In the genomic region with DNA sequence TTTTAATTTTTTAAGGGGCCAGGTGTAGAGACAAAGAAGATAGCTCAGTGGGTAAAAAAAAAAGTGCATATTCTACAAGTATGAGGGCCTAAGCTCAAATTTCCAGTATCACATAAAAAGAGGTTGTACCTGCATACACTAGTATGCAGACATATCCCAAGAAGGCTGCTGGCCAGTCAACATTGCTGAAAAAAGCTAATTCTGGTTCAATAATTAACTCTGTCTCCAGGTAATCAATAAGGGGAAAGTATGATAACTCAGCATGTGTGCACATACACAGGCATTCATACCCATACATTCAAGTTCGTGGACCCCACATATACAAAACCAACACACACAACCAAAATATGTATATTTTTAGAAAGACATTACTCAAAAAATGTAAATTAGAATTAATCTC, we compare ENCODE assay signal across 35 mouse cellular contexts.
"Had no signal": no experiment of that assay in that cellular context is flagged by ENCODE, and none has a peak within 500 bp of the region (broad histone marks: within the 10 kb centered on the region; RNA-seq: fewer than 3 reads in every experiment).

No protein-coding gene starts in this region.

- H3K9ac ChIP-seq: heart, embryonic 12.5 days; heart, embryonic 13.5 days; heart, embryonic 15.5 days; hindbrain, embryonic 12.5 days; hindbrain, embryonic 13.5 days; hindbrain, embryonic 14.5 days; hindbrain, embryonic 15.5 days; intestine, embryonic 15.5 days; kidney, embryonic 15.5 days had no signal

- H3K27me3 ChIP-seq: heart, embryonic 12.5 days; heart, embryonic 13.5 days; heart, embryonic 15.5 days; hindbrain, embryonic 12.5 days; hindbrain, embryonic 13.5 days; hindbrain, embryonic 15.5 days; intestine, embryonic 15.5 days; kidney, embryonic 15.5 days had no signal

- H3K9me3 ChIP-seq: heart, embryonic 10.5 days; heart, embryonic 12.5 days; heart, embryonic 13.5 days; heart, embryonic 15.5 days; hindbrain, embryonic 10.5 days; hindbrain, embryonic 12.5 days; hindbrain, embryonic 13.5 days; hindbrain, embryonic 15.5 days; intestine, embryonic 15.5 days; kidney, embryonic 15.5 days had no signal

- H3K36me3 ChIP-seq: intestine, embryonic 15.5 days had no signal

- H3K4me1 ChIP-seq: heart, embryonic 10.5 days; heart, embryonic 12.5 days; heart, embryonic 13.5 days; heart, embryonic 15.5 days; hindbrain, embryonic 10.5 days; hindbrain, embryonic 12.5 days; hindbrain, embryonic 13.5 days; hindbrain, embryonic 15.5 days; intestine, embryonic 15.5 days; kidney, embryonic 15.5 days had no signal

- H3K4me2 ChIP-seq: heart, embryonic 11.5 days; heart, embryonic 12.5 days; heart, embryonic 13.5 days; heart, embryonic 15.5 days; hindbrain, embryonic 12.5 days; hindbrain, embryonic 13.5 days; hindbrain, embryonic 14.5 days; hindbrain, embryonic 15.5 days; intestine, embryonic 15.5 days; kidney, embryonic 15.5 days had no signal

- ATAC-seq: hindbrain, embryonic 16.5 days; hindbrain, postnatal 0 days; inflammation-experienced regulatory T-cells, adult 6 months; intestine, embryonic 15.5 days; intestine, embryonic 16.5 days; intestine, postnatal 0 days had no signal

- DNase-seq: heart, postnatal 10 days; heart, postnatal 14 days; heart, postnatal 36 days; heart, postnatal 4 days; kidney, adult 11 months; kidney, adult 18-20 months; kidney, adult 2 months; kidney, adult 8-10 months; kidney, adult 9 months; kidney, postnatal 10 days; kidney, postnatal 14 days; kidney, postnatal 25 days; kidney, postnatal 36 days; kidney, postnatal 4 days; layer of hippocampus, adult 9-11 months; layer of hippocampus, postnatal 36 days had no signal

- H3K27ac ChIP-seq: heart, embryonic 10.5 days; heart, embryonic 13.5 days; heart, embryonic 15.5 days; hindbrain, embryonic 10.5 days; hindbrain, embryonic 12.5 days; hindbrain, embryonic 13.5 days; hindbrain, embryonic 14.5 days; hindbrain, embryonic 15.5 days; hindbrain, postnatal 0 days; intestine, embryonic 15.5 days; kidney, embryonic 15.5 days; kidney, postnatal 0 days; layer of hippocampus, adult 2 months had no signal

- H3K4me3 ChIP-seq: heart, embryonic 10.5 days; heart, embryonic 12.5 days; heart, embryonic 13.5 days; heart, embryonic 15.5 days; hindbrain, embryonic 10.5 days; hindbrain, embryonic 12.5 days; hindbrain, embryonic 13.5 days; hindbrain, embryonic 15.5 days; intestine, embryonic 15.5 days; kidney, embryonic 15.5 days; layer of hippocampus, adult 2 months had no signal
